Mouse (Mus musculus): ENCODE data around the gene Sparcl1.
A peak's percentile ranks its signal among the peaks of the same experiment; 100 is the strongest.

DNA sequence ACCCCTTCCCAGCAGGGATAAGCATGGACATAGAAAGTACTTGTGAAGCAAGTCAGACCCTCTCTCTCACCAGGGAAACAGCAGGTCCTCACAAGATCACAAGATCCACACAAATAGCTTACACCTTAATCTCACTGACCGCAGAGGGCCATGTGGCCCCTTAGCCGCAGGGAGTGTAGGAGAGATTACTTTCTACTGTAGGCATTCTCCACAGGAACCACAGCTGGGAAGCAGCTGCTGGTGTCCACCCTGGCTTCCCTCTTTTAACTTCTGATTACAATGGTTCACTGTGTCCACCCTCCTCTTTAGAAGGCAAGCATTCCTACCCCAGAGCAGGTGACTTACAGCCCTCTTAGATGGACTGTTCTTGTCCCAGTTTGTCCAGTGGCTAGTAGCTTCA, 69.8 kb downstream of the Sparcl1 start:
- TF ChIP-seq MYOD1 (IDR thresholded peaks at IDR 0.05; ENCODE audit: control insufficient read depth in 1 of 3, insufficient read length in 2 of 3, low read depth in 2 of 3): peak; percentile 62 to 90 (median 86)
- TF ChIP-seq POLR2A (IDR thresholded peaks at IDR 0.05; ENCODE audit: insufficient read length, low read depth): no peak
- TF ChIP-seq CEBPB (IDR thresholded peaks at IDR 0.05; ENCODE audit: insufficient read depth, poor library complexity, severe bottlenecking): no peak
- peak; percentile 74 for TF ChIP-seq TCF3 (IDR thresholded peaks at IDR 0.05; ENCODE audit: insufficient read length, low read depth)
- TF ChIP-seq REST (IDR thresholded peaks at IDR 0.05; ENCODE audit: insufficient read depth, insufficient read length): no peak
- TF ChIP-seq USF1 (IDR thresholded peaks at IDR 0.05; ENCODE audit: low read depth): peak; percentile 36
- TF ChIP-seq POLR2AphosphoS2 (IDR thresholded peaks at IDR 0.05; ENCODE audit: insufficient read length, low read depth): no peak
- TF ChIP-seq MYOG (IDR thresholded peaks at IDR 0.05; ENCODE audit: control insufficient read depth in 1 of 3, insufficient read depth in 1 of 3, insufficient read length in 2 of 3, low read depth in 2 of 3): peak in 2 of 3 experiments; percentile 88 to 94
- TF ChIP-seq E2F4 (IDR thresholded peaks at IDR 0.05; ENCODE audit: insufficient read depth): no peak
- TF ChIP-seq MAX (IDR thresholded peaks at IDR 0.05; ENCODE audit: low read depth): no peak
- TF ChIP-seq TCF12 (IDR thresholded peaks at IDR 0.05; ENCODE audit: insufficient read depth, poor library complexity, severe bottlenecking): peak; percentile 79
- TF ChIP-seq SRF (IDR thresholded peaks at IDR 0.05; ENCODE audit: control insufficient read depth, insufficient read length, low read depth): no peak

All from myocyte (in vitro differentiated cells).